Mouse (Mus musculus) heart, embryonic 16.5 days (tissue): ENCODE results near the gene Lrp10. TPM values are rescaled to one million over a fixed set of nuclear protein-coding genes. Genes with fewer than 3 reads are reported as not detected.

Experiments used
- ATAC-seq: fragments of 200-750 bp; cut with Nextera tagmentation; replicated peaks from 2 replicates; pipeline ENCODE4 v1.8.0; 2017; ENCODE audit warnings: moderate number of reproducible peaks; ENCODE audit not compliant: insufficient read depth, low FRiP score; ENCODE audit errors: extremely low read depth
- H3K27ac ChIP-seq: fragments of 300-500 bp; sonication (generic); 2 replicates; pipeline ENCODE4 v1.5.1; 2014; ENCODE audit warnings: mild to moderate bottlenecking, low read length, control low read depth, moderate library complexity
- H3K27me3 ChIP-seq: fragments of 300-500 bp; sonication (generic); 2 replicates; pipeline ENCODE4 v1.6.1; 2014; ENCODE audit warnings: low read length, mixed read lengths; ENCODE audit not compliant: control insufficient read depth, insufficient read depth
- H3K36me3 ChIP-seq: fragments of 300-500 bp; sonication (generic); 2 replicates; pipeline ENCODE4 v1.6.1; 2014; ENCODE audit not compliant: control insufficient read depth, insufficient read depth
- H3K4me1 ChIP-seq: fragments of 300-500 bp; sonication (generic); 2 replicates; pipeline ENCODE4 v1.6.1; 2014; ENCODE audit warnings: low read length, mixed read lengths; ENCODE audit not compliant: control insufficient read depth, insufficient read depth
- H3K4me2 ChIP-seq: fragments of 300-500 bp; sonication (generic); 2 replicates; pipeline ENCODE4 v1.6.1; 2014; ENCODE audit warnings: low read depth, mild to moderate bottlenecking, control low read depth, low read length
- H3K4me3 ChIP-seq: fragments of 300-500 bp; sonication (generic); 2 replicates; pipeline ENCODE4 v1.5.1; 2014; ENCODE audit warnings: mild to moderate bottlenecking, control low read depth, low read length
- H3K9ac ChIP-seq: fragments of 300-500 bp; sonication (generic); 2 replicates; pipeline ENCODE4 v1.6.1; 2014; ENCODE audit warnings: low read length, control low read depth
- H3K9me3 ChIP-seq: fragments of 300-500 bp; sonication (generic); replicated peaks from 2 replicates; pipeline ENCODE4 v1.6.1; 2016; ENCODE audit warnings: low read length; ENCODE audit not compliant: control insufficient read depth
- WGBS: fragments of 180-500 bp; shearing (Covaris S2); extraction: QIAGEN DNeasy Blood & Tissue Kit; methylation state at CpG from one replicate; pipeline ENCODE4 v1.1.7; 2014; 5-methylcytosine and 5-hydroxymethylcytosine counted together
- polyA plus RNA-seq: library from polyadenylated mRNA; unstranded; fragments of >200 nt; fragmentation: Nextera tagmentation; extraction: Ambion mirVana; gene quantifications from 2 replicates; pipeline ENCODE4 v1.2.1, GENCODE M21; 2015

The Lrp10 gene
- polyA plus RNA-seq, 1 experiment from 2014 or later: 45.8 TPM

- Histone ChIP-seq H3K4me2 (peak overlapping the region; percentile 80), H3K36me3 (peaks cover 5% of the 10 kb centered on the region), H3K9ac (peak overlapping the region; percentile 97), H3K27ac (peak overlapping the region; percentile 96), H3K4me1 (peaks cover 36% of the 10 kb centered on the region), H3K4me3 (peak overlapping the region; percentile 83), H3K9me3 (no peaks in the 10 kb centered on the region), H3K27me3 (no peaks in the 10 kb centered on the region)
- 1% methylated on average over 54 of the region's 54 CpGs for WGBS
- peak; percentile 21; the same call in 1 of the 2 replicates for ATAC-seq
Measured at GRCm38 (mm10) chr14:54432078-54432836, 31.7 kb upstream of the Lrp10 start.

- peaks cover 6% of the 10 kb centered on the region for H3K36me3 ChIP-seq
- ATAC-seq: no peak
- H3K9me3 ChIP-seq: no peaks in the 10 kb centered on the region
- H3K27ac ChIP-seq: peak overlapping the region; percentile 96
- H3K4me3 ChIP-seq: peak overlapping the region; percentile 83
- no peaks in the 10 kb centered on the region for H3K27me3 ChIP-seq
- peaks cover 36% of the 10 kb centered on the region for H3K4me1 ChIP-seq
- peak overlapping the region; percentile 97 for H3K9ac ChIP-seq
- peak overlapping the region; percentile 80 for H3K4me2 ChIP-seq
- WGBS: 31% methylated on average over 17 of the region's 17 CpGs
Measured at GRCm38 (mm10) chr14:54432837-54433830, 30.8 kb upstream of the Lrp10 start.

- H3K36me3 ChIP-seq: peaks cover 10% of the 10 kb centered on the region
- H3K9me3 ChIP-seq: no peaks in the 10 kb centered on the region
- no peak for ATAC-seq
- H3K9ac ChIP-seq: peak overlapping the region; percentile 97
- WGBS: 55% methylated on average over 12 of the region's 12 CpGs
- no peaks in the 10 kb centered on the region for H3K27me3 ChIP-seq
- peak overlapping the region; percentile 80 for H3K4me2 ChIP-seq
- peak overlapping the region; percentile 96 for H3K27ac ChIP-seq
- peak overlapping the region; percentile 83 for H3K4me3 ChIP-seq
- H3K4me1 ChIP-seq: peaks cover 32% of the 10 kb centered on the region
Measured at GRCm38 (mm10) chr14:54433941-54434531, 29.9 kb upstream of the Lrp10 start.

- Histone ChIP-seq H3K4me3 (no peak overlapping the region), H3K4me1 (peaks cover 19% of the 10 kb centered on the region), H3K9ac (no peak overlapping the region), H3K27ac (no peak overlapping the region), H3K27me3 (no peaks in the 10 kb centered on the region), H3K4me2 (no peak overlapping the region), H3K36me3 (peaks cover 20% of the 10 kb centered on the region), H3K9me3 (no peaks in the 10 kb centered on the region)
- WGBS: 66% methylated on average over 11 of the region's 11 CpGs
- ATAC-seq: no peak
Measured at GRCm38 (mm10) chr14:54435194-54435918, 28.6 kb upstream of the Lrp10 start.

GRCm38 (mm10) chr14:54439155-54439554 is 24.8 kb upstream of the Lrp10 start:
- H3K9ac ChIP-seq: no peak overlapping the region

GRCm38 (mm10) chr14:54439610-54440009 is 24.3 kb upstream of the Lrp10 start:
- H3K9ac ChIP-seq: no peak overlapping the region
- peaks cover 23% of the 10 kb centered on the region for H3K36me3 ChIP-seq
- ATAC-seq: no peak
- H3K4me1 ChIP-seq: peaks cover 2% of the 10 kb centered on the region; the same call in 1 of the 2 replicates
- H3K4me2 ChIP-seq: no peak overlapping the region
- no peaks in the 10 kb centered on the region for H3K9me3 ChIP-seq
- 71% methylated on average over 7 of the region's 7 CpGs for WGBS
- no peaks in the 10 kb centered on the region for H3K27me3 ChIP-seq
- H3K4me3 ChIP-seq: no peak overlapping the region
- H3K27ac ChIP-seq: no peak overlapping the region

More at GRCm38 (mm10) chr14:54439155-54439554, 24.8 kb upstream of the Lrp10 start:
- peaks cover 5% of the 10 kb centered on the region for H3K4me1 ChIP-seq
- H3K27ac ChIP-seq: no peak overlapping the region
- peaks cover 23% of the 10 kb centered on the region for H3K36me3 ChIP-seq
- ATAC-seq: no peak
- WGBS: 88% methylated on average over 12 of the region's 12 CpGs
- H3K4me3 ChIP-seq: no peak overlapping the region
- H3K9me3 ChIP-seq: no peaks in the 10 kb centered on the region
- no peak overlapping the region for H3K4me2 ChIP-seq
- no peaks in the 10 kb centered on the region for H3K27me3 ChIP-seq

GRCm38 (mm10) chr14:54440538-54440937 is 23.4 kb upstream of the Lrp10 start:
- peaks cover 23% of the 10 kb centered on the region for H3K36me3 ChIP-seq
- no peak overlapping the region for H3K4me2 ChIP-seq
- no peak overlapping the region for H3K4me3 ChIP-seq
- no peaks in the 10 kb centered on the region for H3K27me3 ChIP-seq
- H3K27ac ChIP-seq: no peak overlapping the region
- H3K9ac ChIP-seq: no peak overlapping the region
- WGBS: 89% methylated on average over 14 of the region's 14 CpGs
- 0 out of 2 replicates have a peak, but pooled peaks cover 2% of the 10 kb centered on the region for H3K4me1 ChIP-seq
- H3K9me3 ChIP-seq: no peaks in the 10 kb centered on the region
- ATAC-seq: no peak

- no peak for ATAC-seq
- Histone ChIP-seq H3K4me1 (0 out of 2 replicates have a peak, but pooled peaks cover 4% of the 10 kb centered on the region), H3K9ac (no peak overlapping the region), H3K4me2 (no peak overlapping the region), H3K27me3 (no peaks in the 10 kb centered on the region), H3K36me3 (peaks cover 23% of the 10 kb centered on the region), H3K4me3 (no peak overlapping the region), H3K27ac (no peak overlapping the region), H3K9me3 (no peaks in the 10 kb centered on the region)
- WGBS: 78% methylated on average over 4 of the region's 4 CpGs
Measured at GRCm38 (mm10) chr14:54441365-54441764, 22.6 kb upstream of the Lrp10 start.
